Mouse (Mus musculus) mature B cell (primary cell): ENCODE measurements at regions not wholly inside any gene's neighbourhood (a gene's known extent, or its start where the extent isn't known, plus 50 kb on each side); places are given as distances from the start of the nearest gene placed in this dataset.

Source experiments
- in situ Hi-C: fragments of 300-500 bp; cut with MboI; formaldehyde crosslinking; loops from 2 replicates; pipeline ENCODE4 v1.14.3; 2019

- in situ Hi-C loops, result no loop called here
Measured at GRCm38 (mm10) chr13:102583984-102584645, 109.2 kb upstream of the Cd180 start.

GRCm38 (mm10) chr13:102586215-102586614 lies 107.1 kb upstream of the Cd180 start:
- in situ Hi-C loops, result no loop called here

- in situ Hi-C loops, result no loop called here
Measured at GRCm38 (mm10) chr13:102589680-102590435, 103.5 kb upstream of the Cd180 start.

GRCm38 (mm10) chr13:102591803-102592537 lies 101.4 kb upstream of the Cd180 start:
- in situ Hi-C loops, result no loop called here

- in situ Hi-C loops, result no loop called here
Measured at GRCm38 (mm10) chr13:102593405-102594200, 99.8 kb upstream of the Cd180 start.

GRCm38 (mm10) chr13:102594201-102594600 lies 99.2 kb upstream of the Cd180 start:
- in situ Hi-C loops, result no loop called here

- in situ Hi-C loops, result no loop called here
Measured at GRCm38 (mm10) chr13:102595602-102596001, 97.8 kb upstream of the Cd180 start.

- in situ Hi-C loops, result no loop called here
Measured at GRCm38 (mm10) chr13:102596101-102596500, 97.3 kb upstream of the Cd180 start.

GRCm38 (mm10) chr13:102598181-102598580 lies 95.2 kb upstream of the Cd180 start:
- in situ Hi-C loops, result no loop called here

- in situ Hi-C loops, result no loop called here
Measured at GRCm38 (mm10) chr13:102599602-102600001, 93.8 kb upstream of the Cd180 start.

- in situ Hi-C loops, result no loop called here
Measured at GRCm38 (mm10) chr13:102600026-102600425, 93.3 kb upstream of the Cd180 start.

GRCm38 (mm10) chr13:102624461-102624860 lies 68.9 kb upstream of the Cd180 start:
- in situ Hi-C loops, result no loop called here

GRCm38 (mm10) chr13:102625171-102625835 lies 68.1 kb upstream of the Cd180 start:
- in situ Hi-C loops, result loop anchor here (25.0 kb wide), 1 partner anchor 888 kb away; no protein-coding TSS in a partner anchor

GRCm38 (mm10) chr13:102625836-102626340 lies 67.5 kb upstream of the Cd180 start:
- in situ Hi-C loops, result loop anchor here (25.0 kb wide), 1 partner anchor 889 kb away; no protein-coding TSS in a partner anchor

- in situ Hi-C loops, result loop anchor here (25.0 kb wide), 1 partner anchor 890 kb away; no protein-coding TSS in a partner anchor
Measured at GRCm38 (mm10) chr13:102627786-102628185, 65.6 kb upstream of the Cd180 start.

GRCm38 (mm10) chr13:102629176-102629575 lies 64.2 kb upstream of the Cd180 start:
- in situ Hi-C loops, result loop anchor here (25.0 kb wide), 1 partner anchor 892 kb away; no protein-coding TSS in a partner anchor

GRCm38 (mm10) chr13:102634236-102634957 lies 59.0 kb upstream of the Cd180 start:
- in situ Hi-C loops, result loop anchor here (25.0 kb wide), 1 partner anchor 897 kb away; no protein-coding TSS in a partner anchor

- in situ Hi-C loops, result loop anchor here (25.0 kb wide), 1 partner anchor 899 kb away; no protein-coding TSS in a partner anchor
Measured at GRCm38 (mm10) chr13:102636032-102636431, 57.3 kb upstream of the Cd180 start.

GRCm38 (mm10) chr13:102637059-102637458 lies 56.3 kb upstream of the Cd180 start:
- in situ Hi-C loops, result loop anchor here (25.0 kb wide), 1 partner anchor 900 kb away; no protein-coding TSS in a partner anchor

- in situ Hi-C loops, result loop anchor here (25.0 kb wide), 1 partner anchor 902 kb away; no protein-coding TSS in a partner anchor
Measured at GRCm38 (mm10) chr13:102639651-102640050, 53.7 kb upstream of the Cd180 start.
